Mouse (Mus musculus): ENCODE measurements at regions not wholly inside any gene's neighbourhood (a gene's known extent, or its start where the extent isn't known, plus 50 kb on each side); places are given as distances from the start of the nearest gene placed in this dataset.

GRCm38 (mm10) chr4:125938186-125938585 is 86.2 kb upstream of the Csf3r start:
- DNase-seq, result no peak

DNA sequence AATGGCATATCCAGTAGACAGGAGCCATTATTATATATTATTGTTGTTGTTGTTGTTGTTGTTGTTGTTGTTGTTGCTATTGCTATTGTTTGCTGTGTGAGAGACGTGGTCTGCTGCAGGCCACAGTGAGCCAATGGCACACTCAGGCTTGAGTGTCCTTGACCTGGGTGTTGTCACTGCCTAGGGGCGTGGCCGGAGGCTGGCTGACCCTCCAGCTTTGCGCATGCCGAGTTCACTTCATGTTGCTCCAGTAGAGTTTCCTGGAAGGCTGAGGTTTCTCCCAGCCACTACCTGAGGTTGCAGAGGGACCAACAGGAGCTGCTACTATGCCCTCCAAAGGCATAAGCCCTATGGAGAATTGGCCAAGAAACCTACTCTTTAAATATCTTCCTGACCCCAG is 83.1 kb upstream of the Csf3r start:
- no peak for DNase-seq

DNA sequence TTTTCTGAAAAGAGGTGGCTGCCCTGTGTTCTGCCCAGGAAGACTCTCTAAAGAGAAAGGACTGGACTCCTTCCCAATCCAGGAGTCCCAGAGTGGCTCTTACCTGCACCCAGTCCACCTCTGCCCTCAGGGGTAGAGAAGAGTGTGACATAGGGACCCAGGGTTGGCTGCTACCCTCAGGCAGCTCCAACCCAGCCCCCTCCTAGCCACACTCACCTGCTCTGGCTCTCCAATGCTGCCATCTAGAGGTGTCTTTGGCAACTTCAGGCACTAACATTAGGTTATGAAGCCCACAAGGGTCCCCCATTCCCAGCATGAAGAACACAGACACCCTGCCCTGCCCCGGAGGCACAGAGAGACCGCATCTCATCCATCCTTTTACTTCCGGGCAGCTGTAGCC is 82.4 kb upstream of the Csf3r start:
- DNase-seq, result peak; percentile 25

DNA sequence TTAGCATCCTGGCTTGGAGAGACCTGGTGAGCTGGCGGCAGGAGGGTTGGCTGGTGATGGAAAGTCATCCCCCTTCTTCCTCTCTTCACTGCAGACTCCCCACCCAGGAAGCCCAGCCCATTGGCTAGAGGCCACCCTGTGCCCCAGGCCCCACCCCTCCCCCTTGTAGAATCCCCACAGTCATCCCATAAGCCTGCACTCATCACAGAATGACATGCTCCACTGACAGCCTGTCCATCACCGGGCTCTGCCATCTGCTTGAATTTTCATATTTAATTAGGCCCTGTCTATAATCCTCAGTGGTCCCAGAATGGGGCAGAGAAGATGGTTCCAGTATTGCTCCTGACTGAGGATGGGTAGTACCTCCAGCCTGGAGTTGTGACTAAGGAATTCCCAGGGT is 79.3 kb upstream of the Csf3r start:
- DNase-seq, result no peak

GRCm38 (mm10) chr4:125959426-125959825 is 64.9 kb upstream of the Csf3r start:
- DNase-seq, result no peak

- DNase-seq, result no peak
Observed at GRCm38 (mm10) chr4:125960704-125961279, 63.6 kb upstream of the Csf3r start.

DNA sequence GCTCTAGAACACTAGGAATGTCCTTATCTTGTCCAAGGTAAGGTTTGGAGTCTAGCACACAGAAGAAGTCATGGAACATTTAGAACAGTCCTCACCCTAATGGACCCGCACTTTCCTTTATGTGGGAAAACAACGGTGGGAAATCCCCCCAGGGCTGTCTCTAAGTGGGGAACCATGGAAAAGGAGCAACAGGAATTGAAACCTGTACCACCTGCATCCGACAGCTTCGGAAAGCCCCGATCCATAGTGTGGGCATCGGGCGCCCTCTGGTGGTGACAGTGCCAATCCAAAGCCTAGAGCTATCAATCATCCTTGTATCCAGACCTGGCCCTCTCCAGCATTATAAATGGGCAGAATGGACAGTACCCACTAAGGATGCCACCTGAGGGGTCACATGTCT is 61.7 kb upstream of the Csf3r start:
- peak; percentile 86 for DNase-seq
